Mouse (Mus musculus): ENCODE results near the gene Gpi1. TPM values are rescaled to one million over a fixed set of nuclear protein-coding genes. Genes with fewer than 3 reads are reported as not detected.

Gene Gpi1
- polyA plus RNA-seq, 1 experiment from 2014 or later = 845 TPM

DNA sequence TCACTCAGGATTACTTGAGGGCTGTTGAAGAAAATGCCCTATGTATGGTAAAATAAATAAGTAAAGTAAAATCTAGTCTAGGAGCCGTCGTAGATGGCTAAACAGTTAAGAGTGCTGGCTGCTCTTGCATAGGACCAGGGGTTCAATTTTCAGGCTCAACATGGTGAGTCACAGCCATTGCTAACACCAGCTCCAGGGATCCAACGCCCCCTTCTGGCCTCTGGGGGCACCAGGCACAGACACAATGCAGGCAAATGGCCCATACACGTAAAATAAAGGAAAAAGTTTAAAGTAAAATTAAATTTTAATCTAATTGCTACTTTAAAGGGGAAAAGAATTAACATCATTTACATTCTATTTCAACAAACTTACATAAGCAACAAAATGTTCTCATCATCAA, 63.3 kb downstream of the Gpi1 start:
- H3K27me3 ChIP-seq = no peaks in the 10 kb centered on the region
- peak; percentile 76 for TF ChIP-seq CTCF (IDR thresholded peaks at IDR 0.05)
- in situ Hi-C loops (cut with MboI; ENCODE audit: low pct_unique_long_range_greater_than_20kb) = no loop called here
- ATAC-seq (no peak), DNase-seq (ENCODE audit: low read depth, low spot score) (no peak)
- POLR2A ChIA-PET = interaction anchor here (0.7 kb wide), 1 partner anchor 15 kb away, joined by 3 read pairs; no protein-coding TSS in a partner anchor
- CTCF ChIA-PET = no interaction called here

DNA sequence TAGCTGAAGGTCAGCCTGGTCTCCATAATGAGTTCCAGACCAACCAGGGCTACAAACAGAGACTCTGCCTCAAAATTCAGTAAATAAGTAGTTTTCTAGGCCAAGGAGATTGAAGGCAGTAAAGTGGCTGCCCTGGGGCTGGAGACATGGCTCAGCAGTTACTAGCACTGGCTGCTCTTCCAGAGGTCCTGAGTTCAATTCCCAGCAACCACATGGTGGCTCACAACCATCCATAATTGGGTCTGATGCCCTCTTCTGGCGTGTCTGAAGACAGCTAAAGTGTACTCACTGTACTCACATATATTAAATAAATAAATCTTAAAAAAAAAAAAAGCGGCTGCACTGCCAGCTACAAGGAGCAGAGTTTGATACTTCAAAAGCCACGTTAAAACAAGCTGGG, 64.1 kb downstream of the Gpi1 start:
- no peak for TF ChIP-seq CTCF (IDR thresholded peaks at IDR 0.05)
- H3K27me3 ChIP-seq = no peaks in the 10 kb centered on the region
- ChIA-PET POLR2A (no interaction called here), CTCF (no interaction called here)
- ATAC-seq (no peak), DNase-seq (ENCODE audit: low read depth, low spot score) (no peak)
- in situ Hi-C loops (cut with MboI; ENCODE audit: low pct_unique_long_range_greater_than_20kb) = no loop called here

GRCm38 (mm10) chr7:34164671-34165070, 65.5 kb downstream of the Gpi1 start:
- ChIA-PET CTCF (no interaction called here), POLR2A (interaction anchor here (0.6 kb wide), 1 partner anchor 11 kb away, joined by 4 read pairs; no protein-coding TSS in a partner anchor)
- TF ChIP-seq CTCF (IDR thresholded peaks at IDR 0.05) = no peak
- ATAC-seq (no peak), DNase-seq (ENCODE audit: low read depth, low spot score) (no peak)
- H3K27me3 ChIP-seq = no peaks in the 10 kb centered on the region
- in situ Hi-C loops (cut with MboI; ENCODE audit: low pct_unique_long_range_greater_than_20kb) = no loop called here

DNA sequence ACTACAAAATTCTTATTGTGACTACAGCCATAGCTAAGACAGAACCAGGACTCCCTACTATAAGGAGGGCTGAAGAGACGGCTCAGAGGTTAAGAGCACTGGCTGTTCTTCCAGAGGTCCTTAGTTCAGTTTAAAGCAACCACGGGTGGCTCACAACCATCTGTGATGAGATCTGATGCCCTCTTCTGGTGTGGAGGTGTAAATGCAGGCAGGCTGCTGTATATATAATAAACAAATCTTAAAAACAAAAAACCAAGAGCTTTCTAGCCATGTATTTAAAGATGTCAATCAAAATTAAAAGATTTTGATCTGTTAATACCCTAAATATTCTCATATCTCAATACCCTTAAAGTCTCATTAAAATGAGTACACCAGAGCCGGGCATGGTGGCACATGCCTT, 71.0 kb downstream of the Gpi1 start:
- in situ Hi-C loops (cut with MboI; ENCODE audit: low pct_unique_long_range_greater_than_20kb) = no loop called here
- ATAC-seq (no peak), DNase-seq (ENCODE audit: low read depth, low spot score) (no peak)
- peak; percentile 49 for TF ChIP-seq CTCF (IDR thresholded peaks at IDR 0.05)
- POLR2A ChIA-PET = interaction anchor here (0.6 kb wide), 2 partner anchors 25 to 1005 kb away, joined by 3 read pairs; no protein-coding TSS in a partner anchor
- H3K27me3 ChIP-seq = no peaks in the 10 kb centered on the region
- CTCF ChIA-PET = no interaction called here

- no peak for TF ChIP-seq CTCF (IDR thresholded peaks at IDR 0.05)
- no peaks in the 10 kb centered on the region for H3K27me3 ChIP-seq
- DNase-seq (ENCODE audit: low read depth, low spot score) = no peak
- CTCF ChIA-PET = interaction anchor here (1.2 kb wide), 1 partner anchor 10 kb away, joined by 5 read pairs; no protein-coding TSS in a partner anchor
- POLR2A ChIA-PET = no interaction called here
- no peak for ATAC-seq
- in situ Hi-C loops (cut with MboI; ENCODE audit: low pct_unique_long_range_greater_than_20kb) = no loop called here
Measured at GRCm38 (mm10) chr7:34157994-34158393, 72.1 kb downstream of the Gpi1 start.

Other genes with a start within 250 kb of the Gpi1 start
- gene Scgb2b27, start 216.4 kb downstream of the Gpi1 start, polyA plus RNA-seq (2021) = not detected
- gene Scgb1b27, start 208.9 kb downstream of the Gpi1 start, polyA plus RNA-seq (2021) = not detected
- not detected for gene Scgb1b30, start 134.9 kb downstream of the Gpi1 start, polyA plus RNA-seq (2021)
- 51.1 TPM for gene Wtip, start 97.1 kb downstream of the Gpi1 start, polyA plus RNA-seq (2021)
- gene Uba2, start 60.7 kb downstream of the Gpi1 start, polyA plus RNA-seq (2021) = 118 TPM
- gene Pdcd2l, start 33.7 kb downstream of the Gpi1 start, polyA plus RNA-seq (2021) = 26.6 TPM
- 0.24 TPM for gene Gm6096, start 20.7 kb upstream of the Gpi1 start, polyA plus RNA-seq (2021)
- 30.9 TPM for gene 4931406P16Rik, start 83.2 kb upstream of the Gpi1 start, polyA plus RNA-seq (2021)
- gene Lsm14a, start 163.0 kb upstream of the Gpi1 start, polyA plus RNA-seq (2021) = 118 TPM

Data from Patski (cell line).